Mouse (Mus musculus) bone marrow, adult 2 months (tissue): ENCODE results near the gene Scimp. TPM values are rescaled to one million over a fixed set of nuclear protein-coding genes. Genes with fewer than 3 reads are reported as not detected.

Source experiments
- H3K27ac ChIP-seq: fragments of 200-500 bp; 2 replicates; pipeline ENCODE4 v1.5.1; 2012; ENCODE audit warnings: low read depth, mild to moderate bottlenecking, control low read depth, inconsistent platforms, low read length; ENCODE audit not compliant: control insufficient read depth, poor library complexity, insufficient read depth
- H3K4me1 ChIP-seq: fragments of 200-500 bp; 2 replicates; pipeline ENCODE4 v1.6.1; 2011; ENCODE audit warnings: low read length; ENCODE audit not compliant: control insufficient read depth, insufficient read depth
- H3K4me3 ChIP-seq: fragments of 200-500 bp; replicated peaks from 2 replicates; pipeline ENCODE3; 2011; ENCODE audit warnings: mild to moderate bottlenecking, low read depth, low read length, control low read depth; ENCODE audit not compliant: control insufficient read depth
- CTCF ChIP-seq: fragments of 200-500 bp; IDR thresholded peaks from 2 replicates; pipeline ENCODE4 v1.5.1; 2011; ENCODE audit warnings: low read length, control low read depth; ENCODE audit not compliant: control insufficient read depth, insufficient read depth
- POLR2A ChIP-seq: fragments of 200-500 bp; IDR thresholded peaks from 2 replicates; pipeline ENCODE4 v1.6.1; 2011; ENCODE audit warnings: low read depth, mild to moderate bottlenecking, control low read depth, low read length, borderline replicate concordance; ENCODE audit not compliant: control insufficient read depth
- WGBS: fragments of 180-500 bp; shearing (Covaris S2); methylation state at CpG from one replicate; pipeline ENCODE4 v1.1.7; 2018; 5-methylcytosine and 5-hydroxymethylcytosine counted together
- polyA plus RNA-seq: library from polyadenylated mRNA; stranded (reverse); fragments of >200 nt; gene quantifications from 2 replicates; pipeline ENCODE4 v1.2.4, GENCODE M21; 2011; ENCODE audit warnings: low replicate concordance; ENCODE audit not compliant: missing spikeins, insufficient read depth, insufficient read length

The Scimp gene
- polyA plus RNA-seq, 1 experiment: 1.9 TPM

DNA sequence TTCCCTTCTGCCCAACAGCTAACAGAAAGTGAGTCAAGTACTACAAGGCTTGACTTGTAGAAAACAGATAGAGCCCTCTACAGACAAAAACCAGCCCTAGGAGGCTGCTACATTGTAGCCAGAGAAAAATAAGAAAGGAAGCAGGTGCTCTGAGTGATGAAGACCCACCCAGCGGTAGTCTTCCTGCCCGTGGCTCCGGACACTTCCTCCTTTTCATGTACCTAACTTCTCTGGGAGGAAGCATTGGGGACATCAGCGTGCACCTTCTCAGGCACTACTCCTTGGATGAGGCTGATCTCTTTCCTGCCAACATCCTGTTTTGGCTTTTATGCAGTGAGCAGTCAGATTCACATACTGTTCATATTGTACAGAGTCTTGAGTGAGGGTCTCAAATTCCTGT lies 5.7 kb downstream of the Scimp start:
- Histone ChIP-seq H3K4me3 (no peak overlapping the region), H3K27ac (no peak overlapping the region), H3K4me1 (peaks cover 9% of the 10 kb centered on the region; the same call in 1 of the 2 replicates)
- TF ChIP-seq POLR2A (no peak), CTCF (no peak)
- WGBS: 1% methylated on average over 4 of the region's 4 CpGs

DNA sequence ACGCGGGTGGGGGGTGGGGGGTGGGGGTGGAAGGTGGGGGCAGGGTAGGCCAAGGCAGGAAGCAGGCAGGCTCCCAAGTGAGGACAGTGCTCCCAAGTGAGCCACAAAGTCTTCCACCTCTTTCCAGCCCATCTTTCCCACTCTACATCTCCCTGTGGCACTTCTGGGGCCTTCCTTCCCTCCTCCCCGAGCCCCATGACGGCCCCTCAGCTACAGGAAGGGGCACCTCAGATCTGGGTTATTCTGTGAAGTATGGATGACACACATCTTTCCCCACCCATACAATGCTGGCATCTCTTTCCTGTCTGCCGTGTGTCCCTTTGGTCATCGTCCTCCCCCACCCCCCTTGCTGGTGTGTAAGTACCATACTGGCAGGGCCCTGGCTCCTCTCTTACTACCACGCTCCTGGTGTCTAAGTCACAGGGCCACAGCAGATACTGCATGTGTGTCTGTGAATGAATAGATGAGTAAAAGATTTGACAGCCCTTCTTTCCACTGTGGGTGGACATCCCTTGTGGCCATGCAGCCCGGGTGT lies 6.7 kb downstream of the Scimp start:
- Histone ChIP-seq H3K4me3 (no peak overlapping the region), H3K4me1 (peaks cover 9% of the 10 kb centered on the region; the same call in 1 of the 2 replicates), H3K27ac (peak overlapping the region; percentile 40; the same call in 1 of the 2 replicates)
- TF ChIP-seq CTCF (no peak), POLR2A (no peak)
- 36% methylated on average over 8 of the region's 8 CpGs for whole genome bisulfite sequencing

DNA sequence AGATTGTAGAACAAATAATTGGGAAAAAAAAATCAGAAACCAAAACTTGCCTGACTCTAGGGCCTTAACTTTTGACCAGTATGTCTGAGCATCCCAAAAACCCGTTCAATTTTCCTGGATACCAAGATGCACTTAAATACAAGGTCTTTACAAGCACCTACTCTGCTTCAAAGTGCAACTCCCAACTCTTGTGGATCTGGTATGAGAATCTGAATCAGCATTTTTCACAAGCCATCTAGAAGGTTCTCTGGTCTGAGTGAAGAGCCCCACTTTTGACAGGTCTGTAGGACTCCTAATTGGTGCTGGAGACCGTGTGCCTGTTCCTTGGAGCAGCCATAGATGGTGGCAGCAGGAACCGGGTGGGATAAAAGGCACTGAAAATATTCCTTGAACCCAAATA lies 8.0 kb downstream of the Scimp start:
- WGBS: 65% methylated on average over 3 of the region's 3 CpGs
- Histone ChIP-seq H3K4me3 (no peak overlapping the region), H3K4me1 (peaks cover 9% of the 10 kb centered on the region; the same call in 1 of the 2 replicates), H3K27ac (peak overlapping the region; percentile 36)
- TF ChIP-seq CTCF: no peak
- TF ChIP-seq POLR2A: no peak

DNA sequence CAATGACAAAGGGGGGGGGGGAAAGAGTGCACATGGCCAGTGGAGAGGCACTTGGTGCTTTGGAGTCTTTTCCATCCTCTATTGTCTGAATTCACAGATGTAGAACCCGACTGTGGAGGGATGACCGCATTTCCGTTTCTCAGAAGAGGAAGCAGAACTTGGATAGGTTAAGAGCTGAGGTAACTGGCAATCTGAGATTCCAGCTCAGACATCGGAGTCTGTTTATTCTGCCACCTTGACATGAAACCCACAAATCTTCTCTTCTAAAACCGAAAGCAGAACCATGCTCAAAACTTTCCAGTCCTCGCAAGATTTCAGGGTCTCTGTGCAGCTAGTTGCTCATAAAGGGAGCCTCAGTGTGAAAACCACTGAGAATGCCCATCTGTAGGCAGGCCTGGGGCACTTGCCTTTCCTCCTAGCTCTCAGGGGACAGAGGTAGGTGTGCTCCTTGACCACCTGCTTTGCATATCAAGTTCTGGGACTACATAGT lies 8.6 kb downstream of the Scimp start:
- TF ChIP-seq CTCF (no peak), POLR2A (no peak)
- Histone ChIP-seq H3K4me3 (no peak overlapping the region), H3K4me1 (peaks cover 9% of the 10 kb centered on the region), H3K27ac (peak overlapping the region; percentile 57)
- under 1% methylated on average over 6 of the region's 6 CpGs for WGBS

DNA sequence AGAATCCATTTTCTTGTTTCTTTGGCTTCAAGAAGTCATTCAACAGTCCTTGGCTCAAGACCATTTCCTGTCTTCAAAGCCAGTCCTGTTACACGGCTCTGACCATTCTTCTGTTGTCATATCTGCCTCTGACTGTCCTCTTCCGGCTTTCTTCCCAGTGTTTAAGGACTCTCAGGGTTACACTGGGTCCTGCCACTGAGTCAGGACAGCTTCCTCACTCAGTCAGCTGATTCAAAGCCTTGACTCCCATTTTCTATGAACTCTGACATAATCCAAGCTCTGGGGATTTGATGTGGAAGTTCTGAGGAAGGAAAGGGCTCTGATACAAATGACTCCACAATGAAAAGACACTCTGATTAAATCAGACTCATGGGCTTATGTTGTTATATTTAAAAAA lies 9.5 kb downstream of the Scimp start:
- H3K4me1 ChIP-seq: peaks cover 9% of the 10 kb centered on the region
- TF ChIP-seq POLR2A (no peak), CTCF (no peak)
- no peak overlapping the region for H3K4me3 ChIP-seq
- peak overlapping the region; percentile 41; the same call in 1 of the 2 replicates for H3K27ac ChIP-seq
- 71% methylated on average over 2 of the region's 2 CpGs for WGBS

DNA sequence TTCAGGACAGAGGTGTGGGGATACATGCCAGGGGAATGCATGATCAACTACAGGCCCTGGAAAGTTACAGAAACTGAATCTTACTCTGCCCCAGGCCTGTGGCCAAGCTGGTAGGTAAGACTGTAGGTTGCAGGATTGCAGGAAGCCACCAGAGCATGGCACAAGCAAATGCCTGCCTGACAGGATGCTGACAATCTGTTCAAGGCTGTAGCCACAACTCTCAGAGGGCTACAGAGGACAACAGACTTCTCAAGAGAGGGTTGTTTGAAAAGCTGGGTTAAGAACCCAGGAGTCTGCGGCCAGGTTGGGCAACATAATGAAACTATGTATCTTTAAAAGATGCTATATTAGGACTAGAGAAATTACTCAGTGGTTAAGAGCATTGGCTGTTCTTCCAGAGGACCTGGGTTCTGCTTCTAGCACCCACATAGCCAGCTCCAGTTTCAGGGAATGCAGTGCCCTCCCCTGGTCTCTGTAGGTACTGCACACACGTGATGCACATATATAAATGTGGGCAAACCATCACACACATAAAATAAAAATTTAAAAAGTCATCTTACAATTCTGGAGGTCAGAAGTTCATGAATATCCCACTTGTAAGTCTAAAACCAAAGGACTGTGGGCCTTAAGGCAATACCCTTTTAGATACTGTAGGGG lies 10.1 kb downstream of the Scimp start:
- H3K4me3 ChIP-seq: no peak overlapping the region
- 77% methylated on average over 2 of the region's 2 CpGs for WGBS
- TF ChIP-seq POLR2A (no peak), CTCF (0 out of 2 replicates have a peak, but pooled peaks have one; percentile 10)
- H3K4me1 ChIP-seq: peaks cover 9% of the 10 kb centered on the region
- no peak overlapping the region for H3K27ac ChIP-seq

DNA sequence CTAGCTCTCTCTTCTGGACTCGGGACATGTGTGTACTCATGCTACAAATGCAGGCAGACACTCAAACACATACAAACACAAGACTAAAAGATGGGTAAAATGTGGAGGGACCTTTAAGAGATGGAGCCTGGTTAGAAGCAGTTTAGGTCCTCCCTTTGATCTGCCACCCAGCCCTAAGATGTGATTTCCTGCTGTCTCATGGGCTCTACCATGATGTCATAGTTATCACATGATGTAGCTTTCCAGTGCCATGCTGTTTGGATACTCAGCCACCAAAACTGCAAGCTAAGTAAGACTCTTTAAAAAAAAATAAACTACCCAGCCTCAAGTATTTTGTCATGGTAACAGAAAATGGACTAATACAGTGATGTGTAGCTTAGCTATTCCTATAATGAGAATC lies 20.0 kb downstream of the Scimp start:
- no peak overlapping the region for H3K4me3 ChIP-seq
- WGBS: 97% methylated on average over 1 of the region's 1 CpGs
- peaks cover 8% of the 10 kb centered on the region for H3K4me1 ChIP-seq
- H3K27ac ChIP-seq: no peak overlapping the region
- TF ChIP-seq POLR2A: no peak
- no peak for TF ChIP-seq CTCF

DNA sequence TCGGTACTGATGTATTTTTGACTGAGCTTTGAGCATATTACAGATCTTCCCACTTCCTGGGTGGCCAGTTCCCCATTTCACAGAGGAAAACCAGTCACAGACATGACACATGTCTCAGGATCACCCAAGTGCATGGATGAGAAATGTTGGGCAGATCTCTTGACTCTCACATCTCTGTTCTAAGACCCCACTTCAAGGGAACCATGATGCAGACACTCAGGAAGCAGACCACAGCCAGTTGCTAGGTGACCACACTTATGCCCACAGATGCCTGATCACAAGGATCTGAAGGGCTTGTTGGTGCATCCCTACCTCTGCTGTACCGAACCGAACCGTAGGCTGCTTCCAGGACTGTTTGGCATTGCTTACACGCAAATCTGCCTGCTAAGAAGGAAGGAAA lies 20.7 kb downstream of the Scimp start:
- no peak overlapping the region for H3K27ac ChIP-seq
- H3K4me3 ChIP-seq: no peak overlapping the region
- 32% methylated on average over 5 of the region's 5 CpGs for WGBS
- TF ChIP-seq POLR2A (no peak), CTCF (no peak)
- H3K4me1 ChIP-seq: peaks cover 8% of the 10 kb centered on the region

DNA sequence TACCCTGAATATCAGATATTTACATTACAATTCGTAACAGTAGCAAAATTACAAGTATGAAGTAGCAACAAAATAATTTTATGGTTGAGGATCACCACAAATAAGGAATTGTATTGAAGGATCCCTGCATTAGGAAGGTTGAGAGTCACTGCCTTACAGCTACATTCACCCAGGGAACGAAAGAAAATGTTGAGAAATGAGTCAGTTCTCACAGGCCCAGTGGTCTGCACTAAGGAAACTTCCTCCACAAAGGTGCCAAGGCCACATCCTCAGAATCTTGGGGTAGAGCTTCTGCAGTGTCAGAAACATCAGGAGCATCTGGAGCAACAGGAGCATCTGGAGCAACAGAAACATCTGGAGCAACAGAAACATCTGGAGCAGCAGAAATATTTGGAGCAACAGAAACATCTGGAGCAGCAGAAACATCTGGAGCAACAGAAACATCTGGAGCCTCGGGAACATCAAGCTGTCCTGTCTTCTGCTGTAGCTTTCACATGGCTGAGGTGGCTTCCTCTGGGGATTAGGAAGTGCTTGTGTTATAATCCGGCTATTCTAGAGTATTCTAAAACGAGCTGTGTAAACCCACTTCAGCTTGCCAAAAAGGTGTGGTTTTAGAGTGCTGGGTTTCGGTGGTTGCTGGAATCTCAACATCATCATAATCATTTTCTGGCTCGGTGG lies 21.4 kb downstream of the Scimp start:
- Histone ChIP-seq H3K4me1 (peaks cover 9% of the 10 kb centered on the region), H3K27ac (no peak overlapping the region), H3K4me3 (no peak overlapping the region)
- 20% methylated on average over 7 of the region's 7 CpGs for WGBS
- TF ChIP-seq POLR2A (no peak), CTCF (no peak)
